Mouse (Mus musculus): ENCODE measurements around the gene Taf15. TPM values are rescaled to one million over a fixed set of nuclear protein-coding genes. Genes with fewer than 3 reads are reported as not detected.

The Taf15 gene
- polyA plus RNA-seq (2015; fragmentation: Nextera tagmentation; extraction: Ambion mirVana), result 11.1 and 13.5 TPM in 2 replicates

GRCm38 (mm10) chr11:83472324-83473234 lies at the start of gene Taf15:
TSS of gene Taf15 (plus strand) at chr11:83473086.
- H3K9ac ChIP-seq, result peak within 1 kb of the TSS; percentile 92
- no peaks in the 10 kb centered on the region for H3K9me3 ChIP-seq (replicated peaks)
- peaks cover 7% of the 10 kb centered on the region; the same call in 1 of the 2 replicates for H3K36me3 ChIP-seq
- WGBS, result under 1% methylated on average over 66 of the region's 66 CpGs
- ATAC-seq (ENCODE audit: insufficient number of reproducible peaks, low FRiP score, low TSS enrichment, low read depth), result peak; percentile 98
- no peaks in the 10 kb centered on the region for H3K27me3 ChIP-seq
- peak within 1 kb of the TSS; percentile 92 for H3K4me3 ChIP-seq (replicated peaks)
- peaks cover 20% of the 10 kb centered on the region for H3K4me1 ChIP-seq
- peak within 1 kb of the TSS; percentile 72 for H3K4me2 ChIP-seq (replicated peaks)
- peak within 1 kb of the TSS; percentile 96 for H3K27ac ChIP-seq (replicated peaks)

- H3K4me2 ChIP-seq (replicated peaks), result no peak overlapping the region
- H3K4me3 ChIP-seq (replicated peaks), result no peak overlapping the region
- 5% methylated on average over 8 of the region's 8 CpGs for WGBS
- H3K27me3 ChIP-seq, result peaks cover 63% of the 10 kb centered on the region
- H3K4me1 ChIP-seq, result peaks cover 8% of the 10 kb centered on the region
- no peaks in the 10 kb centered on the region for H3K36me3 ChIP-seq
- no peak overlapping the region for H3K27ac ChIP-seq (replicated peaks)
- ATAC-seq (ENCODE audit: insufficient number of reproducible peaks, low FRiP score, low TSS enrichment, low read depth), result no peak
- H3K9ac ChIP-seq, result no peak overlapping the region
- no peaks in the 10 kb centered on the region for H3K9me3 ChIP-seq (replicated peaks)
Measured at GRCm38 (mm10) chr11:83424681-83425080, 48.2 kb upstream of the Taf15 start.

GRCm38 (mm10) chr11:83426964-83427363 lies 45.9 kb upstream of the Taf15 start:
- ATAC-seq (ENCODE audit: insufficient number of reproducible peaks, low FRiP score, low TSS enrichment, low read depth), result no peak
- Histone ChIP-seq H3K27ac (replicated peaks) (no peak overlapping the region), H3K4me3 (replicated peaks) (no peak overlapping the region), H3K9me3 (replicated peaks) (no peaks in the 10 kb centered on the region), H3K4me1 (peaks cover 10% of the 10 kb centered on the region), H3K9ac (no peak overlapping the region), H3K4me2 (replicated peaks) (peak overlapping the region; percentile 12; the same call in 1 of the 2 replicates), H3K27me3 (peaks cover 45% of the 10 kb centered on the region), H3K36me3 (no peaks in the 10 kb centered on the region)
- 30% methylated on average over 17 of the region's 17 CpGs for WGBS

GRCm38 (mm10) chr11:83429355-83429754 lies 43.5 kb upstream of the Taf15 start, which contains the start of gene Gas2l2:
TSS of gene Gas2l2 (minus strand) at chr11:83429455.
- Histone ChIP-seq H3K9ac (no peak within 1 kb of the TSS), H3K4me2 (replicated peaks) (no peak within 1 kb of the TSS), H3K27me3 (peaks cover 37% of the 10 kb centered on the region), H3K4me1 (peaks cover 10% of the 10 kb centered on the region), H3K27ac (replicated peaks) (no peak within 1 kb of the TSS), H3K4me3 (replicated peaks) (no peak within 1 kb of the TSS), H3K36me3 (no peaks in the 10 kb centered on the region), H3K9me3 (replicated peaks) (no peaks in the 10 kb centered on the region)
- 46% methylated on average over 5 of the region's 5 CpGs for WGBS
- no peak for ATAC-seq (ENCODE audit: insufficient number of reproducible peaks, low FRiP score, low TSS enrichment, low read depth)

DNA sequence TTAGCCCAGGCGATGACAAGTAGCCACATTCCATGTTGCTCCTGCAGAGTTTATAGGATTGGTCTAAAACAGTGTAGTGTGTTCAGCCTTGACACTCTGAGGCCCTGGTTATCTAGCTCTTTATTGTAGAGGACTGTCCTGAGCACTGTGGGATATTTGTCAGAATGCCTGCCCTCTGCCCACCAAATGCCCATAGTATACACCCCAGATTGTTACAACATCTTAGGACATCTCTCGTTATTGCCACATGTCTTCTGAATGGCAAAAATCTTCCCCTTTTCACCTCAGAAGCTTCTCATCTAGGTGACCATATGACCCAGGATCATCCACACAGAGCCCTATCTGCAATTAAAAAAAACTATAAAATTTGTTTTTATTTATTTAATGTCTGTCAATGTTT lies 40.4 kb upstream of the Taf15 start:
- Histone ChIP-seq H3K27me3 (peaks cover 20% of the 10 kb centered on the region), H3K9me3 (replicated peaks) (no peaks in the 10 kb centered on the region), H3K36me3 (no peaks in the 10 kb centered on the region), H3K9ac (no peak overlapping the region), H3K4me2 (replicated peaks) (no peak overlapping the region), H3K4me3 (replicated peaks) (no peak overlapping the region), H3K27ac (replicated peaks) (no peak overlapping the region), H3K4me1 (0 out of 2 replicates have a peak, but pooled peaks cover 5% of the 10 kb centered on the region)
- no peak for ATAC-seq (ENCODE audit: insufficient number of reproducible peaks, low FRiP score, low TSS enrichment, low read depth)
- WGBS, result 81% methylated on average over 2 of the region's 2 CpGs

GRCm38 (mm10) chr11:83437377-83437776 lies 35.5 kb upstream of the Taf15 start, which contains the start of gene 1700020L24Rik:
TSS of gene 1700020L24Rik (plus strand) at chr11:83437677.
- H3K4me3 ChIP-seq (replicated peaks), result no peak within 1 kb of the TSS
- H3K4me2 ChIP-seq (replicated peaks), result no peak within 1 kb of the TSS
- H3K27ac ChIP-seq (replicated peaks), result no peak within 1 kb of the TSS
- WGBS, result 73% methylated on average over 1 of the region's 1 CpGs
- H3K36me3 ChIP-seq, result no peaks in the 10 kb centered on the region
- H3K27me3 ChIP-seq, result peaks cover 20% of the 10 kb centered on the region
- H3K4me1 ChIP-seq, result peaks cover 4% of the 10 kb centered on the region
- H3K9me3 ChIP-seq (replicated peaks), result no peaks in the 10 kb centered on the region
- H3K9ac ChIP-seq, result no peak within 1 kb of the TSS
- no peak for ATAC-seq (ENCODE audit: insufficient number of reproducible peaks, low FRiP score, low TSS enrichment, low read depth)

- H3K36me3 ChIP-seq, result no peaks in the 10 kb centered on the region
- no peak for ATAC-seq (ENCODE audit: insufficient number of reproducible peaks, low FRiP score, low TSS enrichment, low read depth)
- peak overlapping the region; percentile 88 for H3K4me2 ChIP-seq (replicated peaks)
- peak overlapping the region; percentile 64 for H3K4me3 ChIP-seq (replicated peaks)
- H3K9ac ChIP-seq, result no peak overlapping the region
- peaks cover 15% of the 10 kb centered on the region for H3K4me1 ChIP-seq
- no peak overlapping the region for H3K27ac ChIP-seq (replicated peaks)
- peaks cover 42% of the 10 kb centered on the region for H3K27me3 ChIP-seq
- H3K9me3 ChIP-seq (replicated peaks), result no peaks in the 10 kb centered on the region
- 32% methylated on average over 11 of the region's 11 CpGs for WGBS
Measured at GRCm38 (mm10) chr11:83439426-83440060, 33.3 kb upstream of the Taf15 start.

- Histone ChIP-seq H3K4me2 (replicated peaks) (peak overlapping the region; percentile 88), H3K4me1 (peaks cover 21% of the 10 kb centered on the region), H3K4me3 (replicated peaks) (peak overlapping the region; percentile 64), H3K27me3 (peaks cover 46% of the 10 kb centered on the region), H3K36me3 (no peaks in the 10 kb centered on the region), H3K9me3 (replicated peaks) (no peaks in the 10 kb centered on the region), H3K9ac (peak overlapping the region; percentile 33), H3K27ac (replicated peaks) (no peak overlapping the region)
- ATAC-seq (ENCODE audit: insufficient number of reproducible peaks, low FRiP score, low TSS enrichment, low read depth), result peak; percentile 89
- under 1% methylated on average over 65 of the region's 75 CpGs for WGBS
Measured at GRCm38 (mm10) chr11:83440081-83441064, 32.5 kb upstream of the Taf15 start.

DNA sequence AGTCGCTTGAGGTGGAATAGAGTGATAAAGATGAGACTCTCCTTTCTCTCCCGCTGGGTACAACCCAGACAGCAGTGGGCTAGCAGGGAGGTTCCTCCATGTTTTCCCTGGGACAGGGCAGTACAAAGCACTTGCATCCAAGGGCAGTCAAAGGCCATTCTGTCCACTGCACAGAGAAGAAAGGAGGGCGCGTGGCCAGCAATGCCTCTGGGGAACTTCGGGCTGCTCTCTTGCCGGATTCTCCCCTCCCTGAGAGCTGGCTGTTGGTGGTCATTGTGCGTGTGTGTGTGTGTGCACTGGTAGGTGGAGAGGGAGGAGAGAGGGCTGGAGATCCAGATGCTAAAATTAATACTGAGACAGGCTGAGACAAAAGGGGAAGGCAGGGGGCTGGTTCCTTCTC lies 31.7 kb upstream of the Taf15 start:
- Histone ChIP-seq H3K4me1 (peaks cover 21% of the 10 kb centered on the region), H3K4me3 (replicated peaks) (peak overlapping the region; percentile 64; the same call in 1 of the 2 replicates), H3K36me3 (no peaks in the 10 kb centered on the region), H3K4me2 (replicated peaks) (peak overlapping the region; percentile 88), H3K27me3 (peaks cover 54% of the 10 kb centered on the region), H3K27ac (replicated peaks) (no peak overlapping the region), H3K9ac (no peak overlapping the region), H3K9me3 (replicated peaks) (no peaks in the 10 kb centered on the region)
- WGBS, result 35% methylated on average over 7 of the region's 7 CpGs
- no peak for ATAC-seq (ENCODE audit: insufficient number of reproducible peaks, low FRiP score, low TSS enrichment, low read depth)

DNA sequence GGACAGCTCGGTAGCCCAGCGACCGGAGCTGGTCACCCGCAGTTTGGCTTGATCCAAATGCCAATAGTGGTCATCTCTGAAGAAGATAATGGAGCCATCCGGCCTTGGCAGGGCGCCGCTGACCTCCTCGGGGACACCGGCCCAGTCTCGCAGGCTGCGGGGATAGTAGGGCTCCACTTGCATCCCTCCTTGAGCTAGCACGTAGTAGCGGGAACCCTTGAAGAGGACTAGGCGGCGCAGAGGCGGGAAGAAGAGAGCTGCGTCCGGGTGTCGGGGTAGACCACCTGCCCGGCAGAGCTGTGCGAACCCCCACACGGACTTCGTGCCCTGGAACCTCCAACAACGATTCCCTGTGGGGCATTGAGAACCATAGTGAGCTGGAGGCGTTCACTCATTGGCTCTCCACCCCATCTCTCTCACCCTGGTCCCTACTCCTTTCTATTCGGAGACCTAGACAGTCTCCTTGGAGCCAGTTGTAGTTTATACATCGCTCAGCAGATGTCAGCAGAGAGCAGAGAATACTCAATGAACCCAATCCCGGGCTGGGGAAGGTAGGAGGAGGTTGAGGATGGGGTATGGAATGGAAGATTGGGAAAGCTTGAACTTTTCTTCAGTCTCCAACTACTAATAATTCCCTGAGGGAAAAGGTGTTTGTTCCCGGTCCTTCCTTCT lies 30.2 kb upstream of the Taf15 start:
- no peak for ATAC-seq (ENCODE audit: insufficient number of reproducible peaks, low FRiP score, low TSS enrichment, low read depth)
- H3K27ac ChIP-seq (replicated peaks), result no peak overlapping the region
- H3K9ac ChIP-seq, result no peak overlapping the region
- H3K4me2 ChIP-seq (replicated peaks), result peak overlapping the region; percentile 36
- no peaks in the 10 kb centered on the region for H3K9me3 ChIP-seq (replicated peaks)
- peak overlapping the region; percentile 17 for H3K4me3 ChIP-seq (replicated peaks)
- peaks cover 62% of the 10 kb centered on the region for H3K27me3 ChIP-seq
- no peaks in the 10 kb centered on the region for H3K36me3 ChIP-seq
- peaks cover 24% of the 10 kb centered on the region for H3K4me1 ChIP-seq
- 12% methylated on average over 29 of the region's 29 CpGs for WGBS

Data from embryonic facial prominence, embryonic 15.5 days (tissue).